Mouse (Mus musculus): ENCODE results near the gene Akap11.

- TF ChIP-seq POLR2A (IDR thresholded peaks at IDR 0.05; ENCODE audit: borderline replicate concordance, low read depth, low read length) (no peak), CTCF (IDR thresholded peaks at IDR 0.05; ENCODE audit: low read depth, low read length) (no peak)
These were observed 46.6 kb upstream of the Akap11 start for GRCm38 (mm10) chr14:78583168-78583567.
